Mouse (Mus musculus): ENCODE results near the gene Mrpl53.

The Mrpl53 gene

DNA sequence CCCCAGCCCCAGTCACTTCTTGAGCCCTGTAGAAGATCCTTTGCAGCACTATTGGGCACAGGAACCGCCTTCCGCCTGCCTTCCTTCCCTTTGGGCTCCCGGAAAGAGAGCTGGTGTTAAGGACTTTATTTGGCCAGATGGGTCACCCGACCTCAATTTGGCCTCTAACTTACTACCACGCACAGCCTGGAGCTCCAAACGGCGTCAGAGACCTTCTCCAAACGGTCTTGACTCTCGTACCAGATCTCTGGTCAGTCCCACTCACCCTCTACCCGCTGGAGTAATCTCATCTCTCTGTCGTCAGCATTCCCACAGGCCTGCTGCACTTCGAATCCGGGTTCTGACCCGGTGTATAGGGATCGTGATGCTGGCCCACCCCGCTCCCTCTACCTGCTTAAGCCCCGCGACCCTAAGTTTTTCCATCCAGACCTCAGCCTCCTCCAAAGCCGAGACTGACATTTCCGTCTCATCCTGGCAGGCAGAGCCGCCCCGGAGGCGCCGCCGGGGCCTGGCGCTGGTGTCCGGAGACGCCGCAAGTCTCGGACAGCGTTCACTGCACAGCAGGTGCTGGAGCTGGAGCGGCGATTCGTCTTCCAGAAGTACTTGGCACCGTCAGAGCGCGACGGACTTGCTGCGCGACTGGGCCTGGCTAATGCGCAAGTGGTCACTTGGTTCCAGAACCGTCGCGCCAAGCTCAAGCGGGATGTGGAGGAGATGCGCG, 21.5 kb upstream of the Mrpl53 start:
- in situ Hi-C loops (cut with MboI; ENCODE audit: low pct_unique_long_range_greater_than_20kb in 1 of 2, low sequenced_read_pairs in 2 of 2, unreplicated experiment in 1 of 2), result no loop called here

DNA sequence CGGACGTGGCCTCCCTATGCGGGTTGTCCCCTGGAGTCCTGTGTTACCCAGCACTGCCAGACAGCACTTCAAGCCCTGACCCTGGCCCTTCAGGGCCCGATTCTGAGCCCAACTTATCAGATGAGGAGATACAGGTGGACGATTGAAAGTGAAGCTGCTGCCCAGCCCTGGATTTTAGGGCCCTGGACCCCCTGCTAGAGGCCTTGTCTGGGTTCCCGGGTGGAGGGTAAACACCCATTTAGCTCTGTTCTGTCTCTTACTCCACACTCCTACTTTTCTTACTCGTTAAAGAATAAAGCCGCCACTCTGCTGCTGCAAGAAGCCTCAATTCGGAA, 20.9 kb upstream of the Mrpl53 start:
- in situ Hi-C loops (cut with MboI; ENCODE audit: low pct_unique_long_range_greater_than_20kb in 1 of 2, low sequenced_read_pairs in 2 of 2, unreplicated experiment in 1 of 2), result no loop called here

DNA sequence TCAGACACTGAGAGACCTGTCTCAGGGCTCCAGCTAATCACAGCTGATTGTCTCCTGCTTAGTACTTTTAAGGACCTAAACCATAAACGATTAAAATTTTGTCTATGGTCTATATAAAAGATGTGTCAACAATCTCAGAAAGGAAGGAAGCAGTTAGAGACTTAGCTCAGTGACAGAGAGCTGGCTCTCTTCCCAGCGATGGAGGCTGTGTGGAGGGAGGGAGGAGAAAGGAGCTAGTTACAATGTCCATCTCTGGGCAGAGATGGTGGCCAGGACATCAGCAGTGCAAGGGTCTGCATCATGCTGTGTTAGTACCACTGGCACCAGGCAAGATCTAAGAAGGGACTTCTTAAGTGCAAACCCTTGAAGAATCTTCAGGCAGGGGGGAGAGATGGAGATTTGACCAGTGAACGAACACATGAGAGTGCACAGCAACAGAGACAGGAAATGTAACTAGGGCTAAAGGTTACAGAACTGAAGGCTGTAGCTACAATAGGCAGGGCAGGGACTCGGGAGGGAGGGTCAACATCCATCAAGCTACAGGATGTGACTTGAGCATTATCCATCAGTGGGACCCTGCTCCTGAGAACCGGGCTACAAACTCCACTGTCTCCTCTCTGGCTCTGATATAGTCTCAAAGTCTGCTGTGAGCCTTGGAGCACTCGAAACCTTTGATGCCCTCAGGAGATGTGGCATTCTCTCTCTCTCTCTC, 16.3 kb upstream of the Mrpl53 start:
- in situ Hi-C loops (cut with MboI; ENCODE audit: low pct_unique_long_range_greater_than_20kb in 1 of 2, low sequenced_read_pairs in 2 of 2, unreplicated experiment in 1 of 2), result no loop called here

DNA sequence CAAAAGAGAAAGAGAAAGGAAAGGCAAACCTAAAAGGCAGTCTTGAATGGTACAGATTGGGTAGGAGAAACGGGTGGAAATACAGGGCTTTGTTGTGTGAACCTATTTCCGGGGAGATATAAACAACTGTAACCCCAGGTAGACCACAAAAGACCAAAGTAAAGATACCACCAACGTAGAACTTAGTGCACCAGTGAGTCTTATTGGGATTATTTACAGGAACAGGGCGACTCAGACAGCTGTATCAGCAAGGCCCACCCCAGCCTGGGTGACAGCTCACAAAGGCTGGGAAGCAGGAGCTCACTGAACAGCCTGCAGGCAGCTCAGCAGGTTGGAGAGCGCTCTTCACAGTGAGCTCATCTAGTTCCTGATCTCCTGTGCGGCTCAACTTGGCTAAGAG, 12.9 kb upstream of the Mrpl53 start:
- in situ Hi-C loops (cut with MboI; ENCODE audit: low pct_unique_long_range_greater_than_20kb in 1 of 2, low sequenced_read_pairs in 2 of 2, unreplicated experiment in 1 of 2), result no loop called here

DNA sequence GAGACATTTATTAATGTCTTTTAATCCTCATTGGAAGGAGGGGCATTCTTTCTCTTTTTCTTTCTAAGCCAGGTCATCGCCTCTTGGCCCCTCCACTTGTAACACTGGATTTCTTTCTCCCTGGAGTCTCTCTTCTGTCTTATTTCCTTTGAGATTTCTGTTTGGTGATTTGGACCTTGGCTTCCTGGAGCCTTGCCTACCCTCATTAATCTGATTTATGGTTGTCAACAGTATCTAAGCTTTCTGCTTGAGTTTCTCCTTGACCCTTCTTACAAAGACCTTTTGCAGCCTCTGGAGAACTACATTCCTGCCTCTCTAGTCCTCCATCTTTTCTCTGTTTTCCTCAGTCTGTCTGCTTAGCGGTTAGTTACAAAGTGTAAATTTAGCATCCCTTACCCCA, 10.4 kb upstream of the Mrpl53 start:
- in situ Hi-C loops (cut with MboI; ENCODE audit: low pct_unique_long_range_greater_than_20kb in 1 of 2, low sequenced_read_pairs in 2 of 2, unreplicated experiment in 1 of 2), result no loop called here

DNA sequence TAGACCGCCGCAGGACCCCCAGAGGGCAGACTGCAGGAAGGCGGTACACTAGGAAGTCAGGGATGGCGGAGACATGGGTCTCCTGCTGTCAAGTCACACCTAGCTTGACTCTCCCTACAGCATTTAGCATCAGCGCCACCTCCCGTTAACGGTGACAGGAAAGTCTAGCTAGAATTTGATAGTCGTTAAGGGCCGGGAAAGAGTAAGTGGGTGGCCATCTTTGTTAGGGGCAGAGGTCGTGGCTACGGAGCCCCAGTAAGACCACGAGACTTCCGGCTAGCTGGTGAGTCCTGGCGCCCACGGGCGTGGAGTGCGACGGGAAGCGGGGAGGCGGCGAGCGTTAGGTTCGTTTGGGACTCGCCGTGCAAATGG, 7.5 kb upstream of the Mrpl53 start, which contains the start of the genes Ccdc142 and Gm42688:
Gene Ccdc142 (plus strand): TSS at position 286 of the 372 bp plus-strand sequence.
Gene Gm42688 (plus strand): TSS at position 302 of the 372 bp plus-strand sequence.
- in situ Hi-C loops (cut with MboI; ENCODE audit: low pct_unique_long_range_greater_than_20kb in 1 of 2, low sequenced_read_pairs in 2 of 2, unreplicated experiment in 1 of 2), result loop anchor here in 1 of 2 experiments (5.0 kb wide), 1 partner anchor 94 kb away; no protein-coding TSS in a partner anchor

DNA sequence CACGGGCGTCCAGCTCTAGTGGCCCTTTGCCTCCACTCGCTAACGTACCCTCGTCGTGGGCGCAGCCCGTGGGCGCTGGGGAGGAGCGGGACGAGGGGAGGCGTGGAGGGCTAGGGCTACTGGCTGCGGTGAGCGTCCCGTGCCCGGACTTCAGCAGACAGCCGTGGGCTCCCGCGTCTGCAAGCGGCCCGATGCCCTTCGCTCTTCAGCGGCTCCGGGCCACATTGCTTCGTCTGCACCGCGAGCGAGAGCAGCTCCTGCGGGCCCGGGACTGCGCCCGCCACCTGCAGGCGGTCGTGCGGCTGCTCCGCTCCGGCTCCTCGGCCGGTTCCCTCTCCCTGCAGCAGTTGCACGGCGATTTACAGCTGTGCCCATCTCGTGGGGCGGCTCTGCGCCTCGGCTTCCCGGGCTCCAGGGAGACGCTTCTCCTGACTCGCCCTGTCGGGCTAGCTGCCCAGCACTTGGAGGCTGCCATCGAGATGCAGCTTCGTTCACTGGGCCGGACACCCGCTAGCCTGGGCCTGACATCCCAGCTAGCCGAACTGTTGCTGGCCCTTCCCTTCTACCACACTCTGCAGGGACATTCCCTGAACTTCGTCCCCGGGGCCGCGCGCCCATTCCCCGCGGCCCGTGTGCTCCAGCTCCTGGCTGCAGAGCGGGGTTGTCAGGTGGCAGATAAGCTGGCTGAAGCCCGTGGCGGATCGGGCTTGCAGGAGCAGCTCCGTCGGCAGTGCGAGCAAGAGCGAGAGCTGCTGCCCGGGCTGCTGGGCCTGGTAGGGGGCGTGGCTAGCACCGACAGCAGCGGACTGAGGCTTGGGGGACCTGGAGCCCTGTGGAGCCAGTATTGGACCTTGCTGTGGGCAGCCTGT, 6.9 kb upstream of the Mrpl53 start:
- in situ Hi-C loops (cut with MboI; ENCODE audit: low pct_unique_long_range_greater_than_20kb in 1 of 2, low sequenced_read_pairs in 2 of 2, unreplicated experiment in 1 of 2), result loop anchor here in 1 of 2 experiments (5.0 kb wide), 1 partner anchor 95 kb away; no protein-coding TSS in a partner anchor

DNA sequence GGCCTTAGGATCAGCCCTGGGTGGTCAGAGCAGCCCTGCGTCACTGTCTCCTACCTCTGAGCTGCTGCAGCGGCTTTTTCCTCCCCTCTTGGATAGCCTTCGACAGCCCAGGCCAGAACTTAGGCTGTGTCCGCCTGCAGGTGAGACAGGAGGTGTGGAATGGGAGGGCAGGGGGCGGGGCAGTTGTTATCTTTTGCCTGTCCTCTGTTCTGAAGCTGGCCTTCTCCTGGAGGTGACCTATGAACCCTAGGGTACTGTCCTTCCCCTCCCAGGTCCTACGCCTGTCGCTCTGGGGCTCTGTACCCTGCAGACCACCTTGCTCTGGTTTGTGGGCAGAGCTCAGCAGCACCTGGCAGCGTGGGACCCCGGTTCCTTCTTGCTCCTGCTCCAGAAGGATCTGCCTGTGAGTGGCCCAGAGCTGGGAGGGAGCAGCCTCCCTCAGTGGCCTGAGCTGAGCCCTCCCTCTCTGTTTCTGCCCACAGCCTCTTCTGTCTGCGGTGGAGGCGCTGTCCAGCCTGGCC, 5.7 kb upstream of the Mrpl53 start:
- in situ Hi-C loops (cut with MboI; ENCODE audit: low pct_unique_long_range_greater_than_20kb in 1 of 2, low sequenced_read_pairs in 2 of 2, unreplicated experiment in 1 of 2), result loop anchor here in 1 of 2 experiments (5.0 kb wide), 1 partner anchor 96 kb away; no protein-coding TSS in a partner anchor

DNA sequence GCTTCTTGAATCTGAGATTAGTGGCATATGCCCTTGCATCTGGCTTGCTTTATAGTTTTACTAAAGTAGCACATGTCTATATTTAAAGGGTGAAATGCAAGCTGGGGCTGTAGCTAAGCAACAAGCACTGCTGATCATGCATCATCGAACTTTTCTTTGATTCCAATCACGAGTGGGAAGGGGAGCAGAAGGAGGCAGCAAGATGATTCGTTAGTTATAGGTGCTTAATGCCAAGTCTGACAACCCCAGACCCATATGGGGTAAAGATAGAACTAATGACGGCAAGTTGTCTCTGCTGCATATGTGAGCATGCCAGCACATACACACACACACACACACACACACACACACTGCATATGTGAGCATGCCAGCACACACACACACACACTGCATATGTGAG, 4.7 kb upstream of the Mrpl53 start:
- in situ Hi-C loops (cut with MboI; ENCODE audit: low pct_unique_long_range_greater_than_20kb in 1 of 2, low sequenced_read_pairs in 2 of 2, unreplicated experiment in 1 of 2), result loop anchor here in 1 of 2 experiments (5.0 kb wide), 1 partner anchor 97 kb away; no protein-coding TSS in a partner anchor

DNA sequence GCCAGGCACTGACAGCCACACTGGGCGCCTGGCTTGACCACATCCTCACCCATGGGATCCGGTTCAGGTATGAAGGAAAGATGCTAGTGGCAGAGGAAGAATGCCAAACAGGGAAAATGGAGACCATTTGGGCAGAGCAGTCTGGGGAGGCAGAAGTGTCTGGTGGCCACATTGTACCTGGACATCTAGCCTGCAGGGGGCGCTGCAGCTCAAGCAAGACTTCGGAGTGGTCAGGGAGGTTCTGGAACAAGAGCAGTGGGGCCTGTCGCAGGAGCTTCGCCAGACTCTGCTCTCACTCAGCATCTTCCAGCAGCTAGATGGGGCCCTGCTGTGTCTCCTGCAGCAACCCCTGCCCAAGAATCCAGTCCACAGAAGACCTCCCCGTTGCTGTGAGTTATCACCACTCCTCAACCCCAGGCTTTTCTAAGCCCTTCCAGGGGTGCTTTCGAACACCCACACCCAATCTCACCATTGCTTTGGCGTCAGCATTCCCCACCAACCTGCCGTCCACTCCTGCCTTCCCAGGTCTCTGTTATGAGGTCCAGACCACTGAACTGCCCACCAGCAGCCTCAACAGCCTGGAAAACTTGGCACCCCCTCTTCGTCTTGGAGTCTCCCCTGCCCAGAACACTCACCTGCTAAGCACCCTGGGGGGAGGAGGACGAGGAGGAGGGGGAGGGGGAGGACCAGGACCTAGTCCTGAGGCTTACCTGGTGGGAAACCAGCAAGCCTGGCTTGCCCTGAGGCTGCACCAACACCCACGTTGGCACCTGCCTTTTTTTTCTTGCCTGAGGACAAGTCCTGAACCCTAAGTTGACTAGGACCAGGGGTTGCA, 1.1 kb upstream of the Mrpl53 start:
- in situ Hi-C loops (cut with MboI; ENCODE audit: low pct_unique_long_range_greater_than_20kb in 1 of 2, low sequenced_read_pairs in 2 of 2, unreplicated experiment in 1 of 2), result no loop called here

DNA sequence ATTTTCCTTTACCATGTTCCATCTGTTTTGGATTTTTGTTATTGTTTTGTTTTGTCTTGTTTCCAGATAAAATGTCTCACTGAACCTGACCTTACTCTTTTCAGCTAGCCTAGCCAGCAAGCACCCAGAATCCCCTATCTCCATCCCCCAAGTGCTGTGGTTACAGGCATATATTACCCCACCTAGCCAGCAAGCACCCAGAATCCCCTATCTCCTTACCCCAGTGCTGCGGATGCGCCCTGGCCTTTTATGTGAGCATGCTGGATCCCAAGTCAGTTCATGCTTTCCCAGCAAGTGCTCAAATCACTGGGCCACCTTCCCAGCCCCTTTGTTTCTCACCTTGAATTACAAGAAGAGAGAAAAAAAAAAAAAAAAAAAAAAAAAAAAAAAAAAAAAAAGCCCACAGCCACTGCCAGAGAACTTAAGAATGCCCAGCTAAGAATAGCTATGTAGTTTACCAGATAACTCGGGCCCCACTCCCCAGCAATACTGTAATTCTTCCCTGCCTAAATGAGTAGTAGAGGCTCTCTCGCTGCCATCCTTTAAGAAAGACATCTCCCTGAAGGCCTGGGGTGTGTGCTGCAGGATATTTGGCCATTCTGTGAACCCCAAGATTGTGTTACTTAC, 2.8 kb downstream of the Mrpl53 start:
- in situ Hi-C loops (cut with MboI; ENCODE audit: low pct_unique_long_range_greater_than_20kb in 1 of 2, low sequenced_read_pairs in 2 of 2, unreplicated experiment in 1 of 2), result no loop called here

DNA sequence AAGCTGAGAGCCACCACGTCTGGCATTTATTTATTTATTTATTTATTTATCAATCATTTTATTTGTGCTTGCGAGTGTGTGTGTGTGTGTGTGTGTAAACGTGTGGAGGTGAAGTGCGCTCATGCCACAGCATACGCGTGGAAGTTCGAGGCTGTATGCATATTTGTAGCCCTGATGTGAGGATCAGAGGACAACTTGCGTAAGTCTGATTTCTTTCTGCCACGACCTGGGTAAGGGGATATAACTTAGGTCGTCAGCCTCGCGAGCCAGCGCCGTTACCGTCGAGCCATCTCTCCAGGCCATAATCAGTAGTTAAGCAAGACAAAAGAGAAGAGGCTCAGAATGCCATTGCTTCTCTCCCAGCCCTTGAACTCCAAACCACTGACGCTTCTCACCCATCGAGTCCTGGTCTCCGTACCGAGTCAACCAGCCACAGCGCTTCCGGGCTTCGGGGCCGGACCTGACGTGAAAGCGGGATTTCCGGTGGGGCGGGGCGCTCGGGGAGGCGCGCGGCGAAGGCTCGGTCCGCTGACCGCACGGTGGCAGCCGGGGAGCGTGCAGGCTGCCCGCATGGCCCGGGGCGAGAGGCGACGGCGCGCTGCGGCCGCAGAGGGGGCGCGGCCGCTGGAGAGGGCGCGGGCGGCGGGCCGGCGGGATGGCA, 6.3 kb downstream of the Mrpl53 start, which contains the start of gene Mogs:
Gene Mogs (plus strand): TSS at position 486 of the 661 bp plus-strand sequence.
- in situ Hi-C loops (cut with MboI; ENCODE audit: low pct_unique_long_range_greater_than_20kb in 1 of 2, low sequenced_read_pairs in 2 of 2, unreplicated experiment in 1 of 2), result no loop called here

DNA sequence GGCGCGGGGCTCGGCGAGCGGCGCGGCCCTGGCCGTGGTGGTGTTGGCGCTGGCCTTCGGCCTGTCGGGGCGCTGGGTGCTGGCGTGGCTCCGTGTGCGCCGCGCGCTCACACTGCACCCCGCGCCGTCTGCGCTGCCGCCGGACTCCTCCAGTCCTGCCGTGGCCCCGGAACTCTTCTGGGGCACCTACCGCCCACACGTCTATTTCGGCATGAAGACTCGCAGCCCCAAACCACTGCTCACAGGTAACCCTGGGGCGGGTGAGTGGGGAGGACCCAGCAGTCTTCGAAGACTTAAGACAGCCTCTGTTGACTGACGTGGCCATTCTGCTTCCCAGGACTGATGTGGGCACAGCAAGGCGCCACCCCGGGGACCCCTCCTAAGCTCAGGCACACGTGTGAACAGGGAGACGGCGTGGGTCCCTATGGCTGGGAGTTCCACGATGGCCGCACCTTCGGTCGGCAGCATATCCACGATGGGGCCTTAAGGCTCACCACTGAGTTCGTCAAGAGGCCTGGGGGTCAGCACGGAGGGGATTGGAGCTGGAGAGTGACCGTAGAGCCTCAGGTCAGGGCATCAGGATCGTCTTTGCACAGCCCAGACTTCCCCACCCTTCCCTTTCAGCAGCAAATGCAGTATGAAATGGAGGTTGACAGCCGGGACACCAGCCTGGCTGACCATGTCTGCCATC, 7.0 kb downstream of the Mrpl53 start:
- in situ Hi-C loops (cut with MboI; ENCODE audit: low pct_unique_long_range_greater_than_20kb in 1 of 2, low sequenced_read_pairs in 2 of 2, unreplicated experiment in 1 of 2), result no loop called here

DNA sequence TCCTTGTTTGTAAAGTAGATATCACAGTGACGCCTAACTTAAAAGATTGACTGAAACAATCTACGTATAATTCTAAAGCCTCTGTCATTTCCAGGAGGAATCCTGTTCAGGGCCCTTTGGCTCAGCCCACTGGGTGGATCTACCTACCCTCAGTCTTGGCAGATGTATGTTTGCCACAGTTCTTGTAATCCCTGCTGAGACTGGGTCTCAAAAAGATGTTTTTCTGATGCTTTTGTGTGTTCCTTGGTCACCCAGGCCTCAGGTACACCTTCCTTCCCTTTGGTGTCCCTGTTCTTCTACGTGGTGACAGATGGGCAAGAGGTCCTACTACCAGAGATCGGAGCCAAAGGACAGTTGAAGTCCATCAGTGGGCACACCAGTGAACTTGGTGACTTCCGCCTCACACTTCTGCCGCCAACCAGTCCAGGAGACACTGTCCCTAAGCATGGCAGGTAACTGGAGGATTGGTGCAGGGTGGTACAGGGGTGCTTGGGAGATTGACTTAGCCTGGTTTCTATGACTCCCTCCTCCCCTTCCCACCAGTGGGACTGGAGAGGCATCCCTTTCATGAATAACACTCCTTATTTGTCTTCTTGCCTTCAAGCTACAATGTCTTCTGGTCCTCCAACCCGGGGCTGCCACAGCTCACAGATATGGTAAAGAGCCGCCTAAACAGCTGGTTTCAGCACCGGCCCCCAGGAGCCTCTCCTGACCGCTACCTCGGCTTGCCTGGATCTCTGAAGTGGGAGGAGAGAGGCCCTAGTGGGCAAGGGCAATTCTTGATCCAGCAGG, 7.7 kb downstream of the Mrpl53 start:
- in situ Hi-C loops (cut with MboI; ENCODE audit: low pct_unique_long_range_greater_than_20kb in 1 of 2, low sequenced_read_pairs in 2 of 2, unreplicated experiment in 1 of 2), result no loop called here

DNA sequence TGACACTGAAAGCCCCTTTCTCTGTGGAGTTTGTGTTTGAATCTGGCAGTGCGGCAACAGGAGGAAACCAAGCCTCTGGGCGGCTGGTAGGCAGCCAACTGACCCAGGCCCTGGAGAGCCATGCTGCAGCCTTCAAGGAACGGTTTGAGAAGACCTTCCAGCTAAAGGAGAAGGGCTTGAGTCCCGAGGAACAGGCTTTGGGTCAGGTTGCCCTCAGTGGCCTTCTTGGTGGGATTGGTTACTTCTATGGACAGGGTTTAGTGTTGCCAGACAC, 8.3 kb downstream of the Mrpl53 start:
- in situ Hi-C loops (cut with MboI; ENCODE audit: low pct_unique_long_range_greater_than_20kb in 1 of 2, low sequenced_read_pairs in 2 of 2, unreplicated experiment in 1 of 2), result no loop called here

DNA sequence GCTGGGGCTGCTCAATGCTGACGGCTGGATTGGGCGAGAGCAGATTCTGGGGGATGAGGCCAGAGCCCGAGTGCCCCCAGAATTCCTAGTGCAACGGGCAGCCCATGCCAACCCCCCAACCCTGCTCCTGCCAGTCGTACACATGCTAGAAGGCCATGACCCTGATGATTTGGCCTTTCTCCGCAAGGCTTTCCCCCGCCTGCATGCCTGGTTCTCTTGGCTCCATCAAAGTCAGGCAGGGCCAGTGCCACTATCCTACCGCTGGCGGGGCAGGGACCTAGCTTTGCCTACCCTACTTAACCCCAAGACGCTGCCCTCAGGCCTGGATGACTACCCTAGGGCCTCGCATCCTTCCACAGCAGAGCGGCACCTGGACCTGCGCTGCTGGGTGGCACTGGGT, 8.8 kb downstream of the Mrpl53 start:
- in situ Hi-C loops (cut with MboI; ENCODE audit: low pct_unique_long_range_greater_than_20kb in 1 of 2, low sequenced_read_pairs in 2 of 2, unreplicated experiment in 1 of 2), result no loop called here
